Mouse (Mus musculus): Measurements from ENCODE around the gene Dmwd.

The Dmwd gene

GRCm38 (mm10) chr7:19083096-19083495, 7.1 kb downstream of the Dmwd start:
- POLR2A ChIA-PET = interaction anchor here in 3 of 4 experiments (0.6 to 18.1 kb wide), 10 partner anchors 6 to 209 kb away, joined by 3 to 172 read pairs (median 4); partner anchors contain the start of genes Six5 (in 2 of the 3), Dmwd (in 1 of the 3) and Fbxo46 (in 1 of the 3)
- CTCF ChIA-PET = interaction anchor here in 3 of 4 experiments (0.7 to 15.2 kb wide), 7 partner anchors 10 to 316 kb away, joined by 3 to 356 read pairs (median 3); partner anchors contain the start of gene Dmwd (in 1 of the 3)

GRCm38 (mm10) chr7:19083701-19084100, 7.7 kb downstream of the Dmwd start, which contains the start of gene Dmpk:
Gene Dmpk (plus strand): TSS chr7:19083849.
- CTCF ChIA-PET = interaction anchor here (0.7 to 15.2 kb wide), 9 partner anchors 9 to 316 kb away, joined by 3 to 356 read pairs (median 4); partner anchors contain the start of gene Dmwd (in 1 of the 4)
- POLR2A ChIA-PET = interaction anchor here in 3 of 4 experiments (0.6 to 18.1 kb wide), 11 partner anchors 7 to 209 kb away, joined by 3 to 172 read pairs (median 4); partner anchors contain the start of genes Six5 (in 2 of the 3), Dmwd (in 1 of the 3) and Fbxo46 (in 1 of the 3)

GRCm38 (mm10) chr7:19084277-19084771, 8.3 kb downstream of the Dmwd start:
- ChIA-PET CTCF (interaction anchor here (0.9 to 15.2 kb wide), 11 partner anchors 9 to 80 kb away, joined by 3 to 356 read pairs (median 5); partner anchors contain the start of genes Dmwd (in 1 of the 4) and Fbxo46 (in 1 of the 4)), POLR2A (interaction anchor here in 3 of 4 experiments (0.7 to 18.1 kb wide), 10 partner anchors 7 to 81 kb away, joined by 3 to 172 read pairs (median 4); partner anchors contain the start of genes Six5 (in 2 of the 3), Dmwd (in 1 of the 3) and Fbxo46 (in 1 of the 3))

- ChIA-PET CTCF (interaction anchor here (0.6 to 15.2 kb wide), 11 partner anchors 8 to 193 kb away, joined by 3 to 356 read pairs (median 5); partner anchors contain the start of genes Dmwd (in 1 of the 4) and Fbxo46 (in 1 of the 4)), POLR2A (interaction anchor here in 3 of 4 experiments (0.5 to 18.1 kb wide), 11 partner anchors 7 to 82 kb away, joined by 3 to 172 read pairs (median 3); partner anchors contain the start of genes Dmwd (in 2 of the 3), Six5 (in 2 of the 3) and Rsph6a (in 1 of the 3))
Measured at GRCm38 (mm10) chr7:19084921-19085473, 9.0 kb downstream of the Dmwd start.

GRCm38 (mm10) chr7:19085495-19085894, 9.5 kb downstream of the Dmwd start:
- ChIA-PET POLR2A (interaction anchor here in 3 of 4 experiments (0.5 to 18.1 kb wide), 15 partner anchors 7 to 143 kb away, joined by 3 to 172 read pairs (median 4); partner anchors contain the start of genes Dmwd (in 2 of the 3), Six5 (in 2 of the 3), Fbxo46 (in 1 of the 3) and Mypop (in 1 of the 3)), CTCF (interaction anchor here in 3 of 4 experiments (0.6 to 15.2 kb wide), 14 partner anchors 8 to 432 kb away, joined by 3 to 356 read pairs (median 4); partner anchors contain the start of genes Dmwd (in 1 of the 3), Fbxo46 (in 1 of the 3), Mypop (in 1 of the 3) and Nkpd1 (in 1 of the 3))

GRCm38 (mm10) chr7:19086042-19086441, 10.0 kb downstream of the Dmwd start:
- POLR2A ChIA-PET = interaction anchor here in 3 of 4 experiments (0.5 to 18.1 kb wide), 18 partner anchors 7 to 182 kb away, joined by 3 to 172 read pairs (median 4); partner anchors contain the start of genes Dmwd (in 2 of the 3), Six5 (in 2 of the 3), Fbxo46 (in 1 of the 3) and Mypop (in 1 of the 3)
- CTCF ChIA-PET = interaction anchor here in 3 of 4 experiments (0.6 to 15.2 kb wide), 14 partner anchors 8 to 432 kb away, joined by 3 to 356 read pairs (median 4); partner anchors contain the start of genes Dmwd (in 1 of the 3), Mypop (in 1 of the 3), Nkpd1 (in 1 of the 3) and Rsph6a (in 1 of the 3)

GRCm38 (mm10) chr7:19086760-19087159, 10.7 kb downstream of the Dmwd start:
- ChIA-PET POLR2A (interaction anchor here in 2 of 4 experiments (0.6 to 18.1 kb wide), 11 partner anchors 10 to 183 kb away, joined by 3 to 172 read pairs (median 4); partner anchors contain the start of genes Dmwd (in 2 of the 2), Fbxo46 (in 1 of the 2) and Rsph6a (in 1 of the 2)), CTCF (interaction anchor here in 3 of 4 experiments (0.9 to 15.2 kb wide), 5 partner anchors 14 to 77 kb away, joined by 3 to 356 read pairs (median 6); partner anchors contain the start of gene Dmwd (in 1 of the 3))

GRCm38 (mm10) chr7:19088813-19089212, 12.8 kb downstream of the Dmwd start:
- ChIA-PET CTCF (interaction anchor here (0.5 to 15.2 kb wide), 38 partner anchors 8 to 212 kb away, joined by 3 to 356 read pairs (median 4); partner anchors contain the start of genes Rsph6a (in 3 of the 4), Dmwd (in 2 of the 4), Fbxo46 (in 1 of the 4) and Gm4969 (in 1 of the 4)), POLR2A (interaction anchor here in 3 of 4 experiments (0.6 to 18.1 kb wide), 13 partner anchors 8 to 152 kb away, joined by 3 to 172 read pairs (median 3); partner anchors contain the start of genes Dmwd (in 2 of the 3), Fbxo46 (in 1 of the 3) and Rsph6a (in 1 of the 3))

- ChIA-PET POLR2A (interaction anchor here (0.7 to 18.1 kb wide), 35 partner anchors 8 to 217 kb away, joined by 3 to 172 read pairs (median 5); partner anchors contain the start of genes Rsph6a (in 3 of the 4), Dmpk (in 2 of the 4), Dmwd (in 2 of the 4) and Fbxo46 (in 2 of the 4)), CTCF (interaction anchor here (0.9 to 15.2 kb wide), 40 partner anchors 8 to 386 kb away, joined by 3 to 356 read pairs (median 6); partner anchors contain the start of genes Dmwd (in 3 of the 4), Dmpk (in 2 of the 4), Rsph6a (in 2 of the 4) and Eml2 (in 1 of the 4))
Measured at GRCm38 (mm10) chr7:19091913-19092312, 15.9 kb downstream of the Dmwd start.

- ChIA-PET CTCF (interaction anchor here (0.6 to 15.2 kb wide), 79 partner anchors 9 to 580 kb away, joined by 3 to 356 read pairs (median 6); partner anchors contain the start of genes Rsph6a (in 4 of the 4), Dmwd (in 3 of the 4), Dmpk (in 2 of the 4) and Eml2 (in 2 of the 4)), POLR2A (interaction anchor here (0.5 to 18.1 kb wide), 60 partner anchors 8 to 870 kb away, joined by 3 to 172 read pairs (median 5); partner anchors contain the start of genes Rsph6a (in 4 of the 4), Dmwd (in 3 of the 4), Dmpk (in 2 of the 4) and Fbxo46 (in 2 of the 4))
Measured at GRCm38 (mm10) chr7:19092381-19093173, 16.6 kb downstream of the Dmwd start.

GRCm38 (mm10) chr7:19093174-19093521, 17.1 kb downstream of the Dmwd start:
- ChIA-PET POLR2A (interaction anchor here (0.5 to 18.1 kb wide), 71 partner anchors 7 to 871 kb away, joined by 3 to 172 read pairs (median 5); partner anchors contain the start of genes Rsph6a (in 4 of the 4), Dmwd (in 3 of the 4), Dmpk (in 2 of the 4) and Fbxo46 (in 2 of the 4)), CTCF (interaction anchor here (0.6 to 15.2 kb wide), 87 partner anchors 9 to 579 kb away, joined by 3 to 356 read pairs (median 5); partner anchors contain the start of genes Rsph6a (in 4 of the 4), Dmpk (in 3 of the 4), Dmwd (in 3 of the 4) and Eml2 (in 2 of the 4))

- POLR2A ChIA-PET = interaction anchor here in 3 of 4 experiments (0.5 to 18.1 kb wide), 71 partner anchors 8 to 871 kb away, joined by 3 to 172 read pairs (median 5); partner anchors contain the start of genes Dmwd (in 3 of the 3), Fbxo46 (in 3 of the 3), Rsph6a (in 3 of the 3) and Dmpk (in 2 of the 3)
- CTCF ChIA-PET = interaction anchor here (0.6 to 15.2 kb wide), 82 partner anchors 8 to 295 kb away, joined by 3 to 356 read pairs (median 6); partner anchors contain the start of genes Rsph6a (in 4 of the 4), Dmpk (in 3 of the 4), Dmwd (in 3 of the 4) and Eml2 (in 2 of the 4)
Measured at GRCm38 (mm10) chr7:19093537-19094385, 17.7 kb downstream of the Dmwd start.

GRCm38 (mm10) chr7:19094471-19094825, 18.4 kb downstream of the Dmwd start, which contains the start of gene Six5:
Gene Six5 (plus strand): TSS chr7:19094594.
- ChIA-PET CTCF (interaction anchor here (0.6 to 15.2 kb wide), 21 partner anchors 13 to 187 kb away, joined by 3 to 356 read pairs (median 10); partner anchors contain the start of genes Dmwd (in 3 of the 4), Gm4969 (in 2 of the 4), Eml2 (in 1 of the 4) and Fbxo46 (in 1 of the 4)), POLR2A (interaction anchor here in 3 of 4 experiments (0.6 to 18.1 kb wide), 27 partner anchors 8 to 534 kb away, joined by 3 to 172 read pairs (median 7); partner anchors contain the start of genes Dmwd (in 3 of the 3), Fbxo46 (in 3 of the 3), Rsph6a (in 3 of the 3) and Dmpk (in 2 of the 3))
